Mouse (Mus musculus): ENCODE data around the gene Kctd2.
"Not testable (repeated sequence)": the region's sequence is repeated elsewhere in the genome, so short reads cannot be mapped to it uniquely, and the experiment has no call there.

Gene Kctd2

DNA sequence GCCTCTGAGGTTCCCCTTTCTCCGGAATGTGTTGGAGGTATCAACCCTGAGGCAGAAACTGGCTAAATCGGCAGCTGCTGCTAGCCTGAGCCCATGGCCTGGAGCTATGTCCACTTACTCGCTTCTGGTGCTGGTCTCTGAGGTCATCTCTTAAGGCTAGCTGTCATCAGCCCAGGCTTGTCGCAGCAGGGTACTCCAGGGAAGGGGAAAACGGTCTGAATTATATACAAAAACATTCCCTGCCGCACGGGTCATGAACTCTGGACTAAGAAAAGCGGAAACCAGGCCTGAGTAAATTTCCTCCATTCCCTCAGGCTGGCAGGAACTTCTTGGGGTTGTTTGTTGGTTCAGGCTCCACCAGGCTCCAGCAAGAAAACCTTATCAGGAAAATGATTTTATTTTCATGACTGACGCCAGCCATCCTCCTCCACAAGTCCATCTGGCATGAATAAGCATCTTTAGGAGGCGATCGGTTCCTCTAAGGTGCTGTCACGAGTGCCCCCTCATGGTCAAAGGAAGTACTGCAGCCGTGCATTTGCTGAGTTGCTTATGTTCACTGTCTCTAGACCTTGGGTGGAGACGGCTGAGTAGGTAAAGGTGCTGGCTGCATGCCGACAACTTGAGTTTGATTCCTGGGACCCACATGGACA lies 53.8 kb downstream of the Kctd2 start:
- peak; percentile 83 to 85 for DNase-seq (ENCODE audit: low read depth in 1 of 2, low spot score in 2 of 2)

DNA sequence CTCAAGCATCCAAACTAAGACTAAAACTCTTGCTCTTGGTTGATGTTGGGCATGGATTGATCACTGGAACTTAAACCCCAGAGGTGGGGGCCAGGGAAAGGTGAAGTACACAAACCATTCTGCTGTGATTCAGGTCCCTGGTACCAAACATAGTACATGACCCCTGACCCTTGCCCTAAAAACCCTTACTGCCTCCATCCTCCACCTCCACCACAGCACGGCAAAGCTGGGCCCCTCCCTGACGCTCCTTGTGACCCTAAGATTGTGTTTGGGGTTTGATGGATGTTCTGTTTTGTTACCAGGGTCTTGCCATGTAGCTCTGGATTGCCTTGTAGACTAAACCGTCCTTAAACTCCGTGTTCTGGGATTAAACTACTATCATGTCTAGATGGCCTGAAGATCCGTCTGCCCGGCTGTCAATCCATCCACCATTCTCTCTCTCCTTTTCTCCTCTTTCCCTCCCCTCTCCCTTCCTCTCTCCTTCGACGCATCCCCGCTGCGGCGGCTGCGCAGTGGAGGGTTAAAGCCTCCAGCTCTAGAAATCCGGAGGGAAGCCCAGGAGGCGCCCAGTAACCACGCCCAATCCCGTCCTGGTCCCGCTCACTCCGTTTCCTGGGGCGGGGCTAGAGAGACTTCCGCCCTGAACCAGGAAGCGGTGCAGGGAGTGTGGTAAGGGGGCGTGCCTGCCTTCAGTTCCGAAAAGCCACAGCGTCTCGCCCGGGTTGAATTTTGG lies 55.3 kb downstream of the Kctd2 start, which contains the start of gene Armc7:
Armc7 (plus strand) TSS at position 643 of the 733 bp plus-strand sequence.
- peak; percentile 83 to 86 for DNase-seq (ENCODE audit: low read depth in 1 of 2, low spot score in 2 of 2)

DNA sequence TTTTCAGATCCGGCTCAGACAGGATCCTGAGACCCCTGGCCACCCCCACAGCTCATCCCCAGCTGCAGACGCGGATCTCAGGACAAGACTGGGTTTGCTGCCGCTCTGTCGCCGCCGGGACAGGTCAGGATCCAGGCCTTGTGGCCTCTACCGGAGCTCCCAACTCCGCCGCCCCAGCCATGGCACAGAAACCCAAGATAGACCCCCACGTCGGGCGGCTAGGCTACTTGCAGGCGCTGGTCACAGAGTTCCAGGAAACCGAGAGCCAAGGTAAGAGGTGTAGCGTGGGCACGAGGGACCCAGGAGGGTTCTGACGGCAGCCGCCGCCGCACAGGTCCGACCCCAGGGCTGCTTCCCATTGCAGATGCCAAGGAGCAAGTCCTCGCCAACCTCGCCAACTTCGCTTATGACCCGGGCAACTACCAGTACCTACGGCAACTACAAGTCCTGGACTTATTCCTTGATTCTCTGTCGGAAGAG lies 55.9 kb downstream of the Kctd2 start:
- DNase-seq (ENCODE audit: low read depth in 1 of 2, low spot score in 2 of 2): no peak

DNA sequence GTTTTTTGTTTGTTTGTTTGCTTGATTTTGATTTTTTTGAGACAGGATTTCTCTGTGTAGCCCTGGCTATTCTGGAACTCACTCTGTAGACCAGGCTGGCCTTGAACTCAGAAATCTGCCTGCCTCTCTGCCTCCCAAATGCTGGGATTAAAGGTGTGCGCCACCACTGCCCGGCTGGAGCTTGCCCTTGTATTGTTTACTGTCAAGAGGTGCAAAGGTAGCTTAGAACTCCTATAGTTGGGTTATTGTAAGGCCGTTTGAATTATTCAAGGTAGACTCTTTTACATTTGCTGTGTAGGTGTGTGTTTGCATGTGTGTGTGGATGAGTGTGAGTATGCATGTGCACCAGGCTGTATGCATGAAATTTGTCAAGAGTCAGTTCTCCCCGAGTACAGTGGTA lies 56.7 kb downstream of the Kctd2 start:
- not testable (repeated sequence) for DNase-seq (ENCODE audit: low read depth in 1 of 2, low spot score in 2 of 2)

DNA sequence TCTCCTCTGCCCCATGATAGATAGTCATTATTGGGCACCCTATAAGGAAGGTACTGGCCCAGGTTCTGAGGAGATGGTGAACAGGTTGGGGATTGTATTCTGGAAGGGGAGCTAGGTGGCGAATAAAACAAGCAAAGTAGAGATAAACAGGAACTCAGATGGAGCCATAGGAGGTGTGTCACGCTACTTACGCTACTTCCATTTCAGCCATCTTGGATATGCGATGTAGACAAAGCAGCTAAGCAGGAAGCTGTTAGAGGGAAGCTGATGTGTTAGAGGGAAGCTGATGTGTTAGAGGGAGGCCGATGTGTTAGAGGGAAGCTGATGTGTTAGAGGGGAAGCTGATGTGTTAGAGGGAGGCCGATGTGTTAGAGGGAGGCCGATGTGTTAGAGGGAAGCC lies 57.5 kb downstream of the Kctd2 start:
- DNase-seq (ENCODE audit: low read depth in 1 of 2, low spot score in 2 of 2): not testable (repeated sequence)

DNA sequence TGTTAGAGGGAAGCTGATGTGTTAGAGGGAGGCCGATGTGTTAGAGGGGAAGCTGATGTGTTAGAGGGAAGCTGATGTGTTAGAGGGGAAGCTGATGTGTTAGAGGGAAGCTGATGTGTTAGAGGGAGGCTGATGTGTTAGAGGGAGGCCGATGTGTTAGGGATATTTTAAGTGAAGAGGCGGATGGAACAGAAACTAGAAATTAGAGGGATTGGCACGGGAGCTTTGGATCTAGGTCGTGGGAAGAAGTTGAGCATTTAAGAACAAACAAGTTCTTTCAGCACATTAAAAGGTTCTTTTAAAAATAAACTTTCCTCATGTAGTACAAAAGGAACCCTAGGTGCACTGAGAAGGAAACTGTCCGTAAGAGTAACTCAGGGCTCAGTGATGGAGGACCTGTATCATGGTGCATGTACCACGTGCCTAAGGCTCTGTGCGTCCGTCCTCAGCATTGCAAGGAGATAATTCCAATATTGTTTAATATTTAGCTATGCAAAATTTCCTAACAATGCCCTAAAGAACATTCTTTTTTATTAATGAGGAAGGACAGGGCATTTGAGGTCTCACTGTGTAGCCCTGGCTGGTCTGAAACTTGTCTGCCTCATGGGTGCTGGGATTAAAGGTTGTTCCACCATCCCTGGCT lies 58.5 kb downstream of the Kctd2 start:
- no peak for DNase-seq (ENCODE audit: low read depth in 1 of 2, low spot score in 2 of 2)
